Mouse (Mus musculus) testis, adult 2 months (tissue): ENCODE measurements around the gene Cln3. TPM values are rescaled to one million over a fixed set of nuclear protein-coding genes. Genes with fewer than 3 reads are reported as not detected.

Experiments used
- H3K27ac ChIP-seq: fragments of 200-500 bp; 2 replicates; pipeline ENCODE4 v1.5.1; 2012; ENCODE audit warnings: low read depth, low read length; ENCODE audit not compliant: control insufficient read depth, insufficient read depth
- H3K27me3 ChIP-seq: fragments of 200-500 bp; 2 replicates; pipeline ENCODE4 v1.6.1; 2012; ENCODE audit warnings: mild to moderate bottlenecking, low read length, moderate library complexity; ENCODE audit not compliant: control insufficient read depth, insufficient read depth
- H3K36me3 ChIP-seq: fragments of 200-500 bp; 2 replicates; pipeline ENCODE4 v1.6.1; 2012; ENCODE audit warnings: mild to moderate bottlenecking, low read length; ENCODE audit not compliant: control insufficient read depth, insufficient read depth
- H3K4me1 ChIP-seq: fragments of 200-500 bp; 2 replicates; pipeline ENCODE4 v1.6.1; 2012; ENCODE audit warnings: low read length; ENCODE audit not compliant: control insufficient read depth, insufficient read depth
- H3K4me3 ChIP-seq: fragments of 200-500 bp; 2 replicates; pipeline ENCODE4 v1.5.1; 2012; ENCODE audit warnings: low read depth, mild to moderate bottlenecking, low read length, moderate library complexity, mixed read lengths; ENCODE audit not compliant: control insufficient read depth
- CTCF ChIP-seq: fragments of 200-500 bp; IDR thresholded peaks from 2 replicates; pipeline ENCODE4 v1.5.1; 2012; ENCODE audit warnings: low read depth, mild to moderate bottlenecking, inconsistent platforms, low read length, moderate library complexity; ENCODE audit not compliant: control insufficient read depth, insufficient read depth, insufficient replicate concordance
- POLR2A ChIP-seq: fragments of 200-500 bp; IDR thresholded peaks from 2 replicates; pipeline ENCODE4 v1.6.1; 2012; ENCODE audit warnings: low read depth, mild to moderate bottlenecking, inconsistent platforms, low read length, moderate library complexity; ENCODE audit not compliant: control insufficient read depth
- polyA plus RNA-seq: library from polyadenylated mRNA; depleted of rRNA; stranded (reverse); fragments of >200 nt; gene quantifications from 2 replicates; pipeline ENCODE4 v1.2.3, GENCODE M21; 2012; rRNA removed

The Cln3 gene
- 34.9 and 42.7 TPM in 2 replicates for polyA plus RNA-seq

DNA sequence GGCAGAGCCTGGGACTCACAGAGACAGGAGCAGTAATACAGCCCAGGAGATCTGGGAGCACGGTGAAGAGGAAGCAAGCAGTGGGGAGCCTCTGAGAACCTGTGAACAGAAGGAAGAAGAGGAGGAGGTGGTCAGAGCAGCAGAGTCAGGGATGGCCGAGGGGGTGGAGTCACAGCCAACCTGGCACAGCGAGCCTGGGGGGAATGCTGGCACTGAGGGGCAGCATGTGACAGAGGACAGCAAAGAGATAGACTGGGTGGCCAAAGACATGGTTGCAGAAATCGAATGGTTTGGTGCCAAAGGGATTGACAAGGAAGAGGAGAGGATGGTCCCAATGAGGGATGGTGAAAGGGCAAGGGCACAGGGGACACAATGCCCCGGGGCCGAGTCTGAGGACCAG, at the start of gene Cln3:
Gene Cln3, minus strand, starts transcription at position 101 of the 400 bp plus-strand sequence.
- no peak within 1 kb of the TSS for H3K27ac ChIP-seq
- no peak within 1 kb of the TSS for H3K4me3 ChIP-seq
- H3K4me1 ChIP-seq, result peaks cover 30% of the 10 kb centered on the region
- no peak for TF ChIP-seq CTCF
- no peak for TF ChIP-seq POLR2A
- no peaks in the 10 kb centered on the region for H3K36me3 ChIP-seq
- no peaks in the 10 kb centered on the region for H3K27me3 ChIP-seq

- no peak for TF ChIP-seq CTCF
- no peak for TF ChIP-seq POLR2A
- no peaks in the 10 kb centered on the region for H3K4me1 ChIP-seq
- H3K4me3 ChIP-seq, result no peak overlapping the region
- H3K36me3 ChIP-seq, result no peaks in the 10 kb centered on the region
- no peak overlapping the region for H3K27ac ChIP-seq
- H3K27me3 ChIP-seq, result no peaks in the 10 kb centered on the region
Observed at GRCm38 (mm10) chr7:126635375-126635774, 49.8 kb upstream of the Cln3 start.

- TF ChIP-seq CTCF, result no peak
- TF ChIP-seq POLR2A, result no peak
Observed at GRCm38 (mm10) chr7:126632478-126632877, 46.9 kb upstream of the Cln3 start.

GRCm38 (mm10) chr7:126630824-126631518, 45.4 kb upstream of the Cln3 start, which contains the start of gene Nupr1:
TSS of gene Nupr1 (minus strand) at chr7:126630861.
- no peaks in the 10 kb centered on the region for H3K36me3 ChIP-seq
- no peak within 1 kb of the TSS for H3K4me3 ChIP-seq
- TF ChIP-seq CTCF (no peak), POLR2A (no peak)
- H3K27me3 ChIP-seq, result no peaks in the 10 kb centered on the region
- no peaks in the 10 kb centered on the region for H3K4me1 ChIP-seq
- no peak within 1 kb of the TSS for H3K27ac ChIP-seq

More at GRCm38 (mm10) chr7:126632478-126632877, 46.9 kb upstream of the Cln3 start:
- no peaks in the 10 kb centered on the region for H3K4me1 ChIP-seq
- H3K4me3 ChIP-seq, result no peak overlapping the region
- no peaks in the 10 kb centered on the region for H3K27me3 ChIP-seq
- no peaks in the 10 kb centered on the region for H3K36me3 ChIP-seq
- H3K27ac ChIP-seq, result no peak overlapping the region

- no peaks in the 10 kb centered on the region for H3K27me3 ChIP-seq
- no peak overlapping the region for H3K27ac ChIP-seq
- H3K36me3 ChIP-seq, result no peaks in the 10 kb centered on the region
- TF ChIP-seq POLR2A (no peak), CTCF (no peak)
- no peak overlapping the region for H3K4me3 ChIP-seq
- H3K4me1 ChIP-seq, result peaks cover 4% of the 10 kb centered on the region; the same call in 1 of the 2 replicates
Observed at GRCm38 (mm10) chr7:126629915-126630314, 44.3 kb upstream of the Cln3 start.

DNA sequence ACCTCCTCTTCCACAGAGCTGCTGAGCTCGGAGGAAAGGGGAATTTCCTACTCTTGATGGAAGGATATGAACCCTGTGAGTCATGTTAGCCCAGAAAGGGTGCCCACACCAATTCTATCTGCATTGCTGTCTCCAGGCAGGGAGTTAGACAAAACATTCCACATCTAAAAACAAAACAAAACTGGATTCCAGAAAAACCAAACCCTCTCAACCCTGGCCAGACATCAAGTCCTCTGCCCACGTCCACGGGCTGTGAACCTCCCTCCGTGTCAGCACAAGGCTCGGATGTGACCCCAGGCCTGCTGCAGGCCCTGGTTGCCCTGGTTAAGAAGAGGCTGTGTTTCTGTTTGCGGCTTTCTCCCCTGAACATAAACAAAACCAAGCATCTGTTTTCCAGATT, 42.5 kb upstream of the Cln3 start:
- Histone ChIP-seq H3K27me3 (no peaks in the 10 kb centered on the region), H3K4me3 (no peak overlapping the region), H3K27ac (no peak overlapping the region), H3K36me3 (no peaks in the 10 kb centered on the region), H3K4me1 (peaks cover 4% of the 10 kb centered on the region; the same call in 1 of the 2 replicates)
- TF ChIP-seq CTCF (no peak), POLR2A (no peak)

GRCm38 (mm10) chr7:126625807-126626600, 40.4 kb upstream of the Cln3 start:
- no peak overlapping the region for H3K4me3 ChIP-seq
- H3K36me3 ChIP-seq, result no peaks in the 10 kb centered on the region
- peak overlapping the region; percentile 12; the same call in 1 of the 2 replicates for H3K27ac ChIP-seq
- TF ChIP-seq POLR2A (no peak), CTCF (no peak)
- peaks cover 4% of the 10 kb centered on the region; the same call in 1 of the 2 replicates for H3K4me1 ChIP-seq
- H3K27me3 ChIP-seq, result no peaks in the 10 kb centered on the region
